Mouse (Mus musculus) liver, embryonic 13.5 days (tissue): Measurements from ENCODE around the gene Otop3. TPM values are rescaled to one million over a fixed set of nuclear protein-coding genes. Genes with fewer than 3 reads are reported as not detected.

Experiments used
- ATAC-seq: fragments of 200-750 bp; cut with Nextera tagmentation; 2 replicates; pipeline ENCODE4 v1.8.0; 2017; ENCODE audit warnings: low read depth, mild to moderate bottlenecking, moderate number of reproducible peaks, moderate library complexity
- DNase-seq: peaks from one replicate; pipeline ENCODE4 v3.0.0; 2022
- H3K27ac ChIP-seq: fragments of 300-500 bp; sonication (generic); 2 replicates; pipeline ENCODE4 v1.5.1; 2015; ENCODE audit warnings: moderate library complexity, mild to moderate bottlenecking, inconsistent platforms
- H3K27me3 ChIP-seq: fragments of 300-500 bp; sonication (generic); 2 replicates; pipeline ENCODE4 v1.6.1; 2015; ENCODE audit warnings: mild to moderate bottlenecking, inconsistent platforms
- H3K36me3 ChIP-seq: fragments of 300-500 bp; sonication (generic); 2 replicates; pipeline ENCODE4 v1.6.1; 2015; ENCODE audit warnings: mild to moderate bottlenecking, inconsistent platforms
- H3K4me1 ChIP-seq: fragments of 300-500 bp; sonication (generic); replicated peaks from 2 replicates; pipeline ENCODE4 v1.6.1; 2015; ENCODE audit warnings: inconsistent platforms
- H3K4me2 ChIP-seq: fragments of 300-500 bp; sonication (generic); 2 replicates; pipeline ENCODE4 v1.6.1; 2015; ENCODE audit warnings: inconsistent platforms, mild to moderate bottlenecking, moderate library complexity
- H3K4me3 ChIP-seq: fragments of 300-500 bp; sonication (generic); replicated peaks from 2 replicates; pipeline ENCODE4 v1.5.1; 2015; ENCODE audit warnings: mild to moderate bottlenecking, inconsistent platforms
- H3K9ac ChIP-seq: fragments of 300-500 bp; sonication (generic); 2 replicates; pipeline ENCODE4 v1.6.1; 2015; ENCODE audit warnings: mild to moderate bottlenecking, inconsistent platforms
- H3K9me3 ChIP-seq: fragments of 300-500 bp; sonication (generic); replicated peaks from 2 replicates; pipeline ENCODE4 v1.6.1; 2016; ENCODE audit warnings: inconsistent platforms
- WGBS: fragments of 180-500 bp; shearing (Covaris S2); methylation state at CpG from one replicate; pipeline ENCODE4 v1.1.7; 2015; ENCODE audit not compliant: insufficient replicate concordance; 5-methylcytosine and 5-hydroxymethylcytosine counted together
- polyA plus RNA-seq: library from polyadenylated mRNA; unstranded; fragments of >200 nt; fragmentation: Nextera tagmentation; extraction: Ambion mirVana; gene quantifications from 2 replicates; pipeline ENCODE4 v1.2.1, GENCODE M21; 2015

Otop3 gene
- polyA plus RNA-seq, 1 experiment from 2014 or later: not detected

GRCm38 (mm10) chr11:115319704-115320383 is 14.7 kb upstream of the Otop3 start:
- Histone ChIP-seq H3K27me3 (peaks cover 100% of the 10 kb centered on the region), H3K4me1 (peaks cover 9% of the 10 kb centered on the region; the same call in 1 of the 2 replicates), H3K27ac (no peak overlapping the region), H3K4me2 (no peak overlapping the region), H3K36me3 (no peaks in the 10 kb centered on the region), H3K9me3 (no peaks in the 10 kb centered on the region), H3K4me3 (no peak overlapping the region), H3K9ac (no peak overlapping the region)
- 0 out of 2 replicates have a peak, but pooled peaks have one; percentile 23 for ATAC-seq
- 7% methylated on average over 18 of the region's 18 CpGs for WGBS
- no peak for DNase-seq

- ATAC-seq (no peak; the same call in 1 of the 2 replicates), DNase-seq (no peak)
- Histone ChIP-seq H3K9me3 (no peaks in the 10 kb centered on the region), H3K4me2 (peak within 1 kb of the TSS; percentile 23), H3K27ac (no peak within 1 kb of the TSS), H3K27me3 (peaks cover 85% of the 10 kb centered on the region), H3K36me3 (no peaks in the 10 kb centered on the region), H3K4me3 (peak within 1 kb of the TSS; percentile 19; the same call in 1 of the 2 replicates), H3K4me1 (peaks cover 9% of the 10 kb centered on the region; the same call in 1 of the 2 replicates), H3K9ac (no peak within 1 kb of the TSS)
- WGBS: 5% methylated on average over 35 of the region's 35 CpGs
Measured at GRCm38 (mm10) chr11:115321906-115322693, 12.4 kb upstream of the Otop3 start, which contains the start of gene Ush1g. Gene Ush1g (minus strand): TSS chr11:115322041.

- no peaks in the 10 kb centered on the region for H3K9me3 ChIP-seq
- peaks cover 9% of the 10 kb centered on the region; the same call in 1 of the 2 replicates for H3K4me1 ChIP-seq
- WGBS: 17% methylated on average over 32 of the region's 32 CpGs
Measured at GRCm38 (mm10) chr11:115323354-115323753, 11.2 kb upstream of the Otop3 start.

GRCm38 (mm10) chr11:115326730-115327129 is 7.8 kb upstream of the Otop3 start:
- 59% methylated on average over 7 of the region's 7 CpGs for WGBS
- Histone ChIP-seq H3K4me3 (no peak overlapping the region), H3K27me3 (peaks cover 68% of the 10 kb centered on the region), H3K36me3 (no peaks in the 10 kb centered on the region), H3K9ac (no peak overlapping the region), H3K27ac (no peak overlapping the region), H3K4me2 (no peak overlapping the region), H3K9me3 (no peaks in the 10 kb centered on the region), H3K4me1 (0 out of 2 replicates have a peak, but pooled peaks cover 3% of the 10 kb centered on the region)
- ATAC-seq (no peak), DNase-seq (no peak)

More at GRCm38 (mm10) chr11:115323354-115323753, 11.2 kb upstream of the Otop3 start:
- no peak overlapping the region for H3K9ac ChIP-seq
- H3K27me3 ChIP-seq: peaks cover 78% of the 10 kb centered on the region
- DNase-seq: no peak
- no peak for ATAC-seq
- no peak overlapping the region for H3K27ac ChIP-seq
- no peaks in the 10 kb centered on the region for H3K36me3 ChIP-seq
- no peak overlapping the region for H3K4me2 ChIP-seq
- no peak overlapping the region for H3K4me3 ChIP-seq

GRCm38 (mm10) chr11:115329339-115329738 is 5.2 kb upstream of the Otop3 start:
- no peaks in the 10 kb centered on the region for H3K4me1 ChIP-seq
- H3K27me3 ChIP-seq: peaks cover 68% of the 10 kb centered on the region
- H3K9ac ChIP-seq: no peak overlapping the region
- no peak overlapping the region for H3K4me3 ChIP-seq
- H3K9me3 ChIP-seq: no peaks in the 10 kb centered on the region
- H3K36me3 ChIP-seq: no peaks in the 10 kb centered on the region
- ATAC-seq: no peak
- WGBS: 56% methylated on average over 15 of the region's 15 CpGs
- no peak overlapping the region for H3K4me2 ChIP-seq
- H3K27ac ChIP-seq: no peak overlapping the region
- no peak for DNase-seq

- Histone ChIP-seq H3K4me2 (no peak overlapping the region), H3K9ac (no peak overlapping the region), H3K4me3 (no peak overlapping the region), H3K27me3 (peaks cover 82% of the 10 kb centered on the region), H3K27ac (no peak overlapping the region), H3K36me3 (no peaks in the 10 kb centered on the region), H3K9me3 (no peaks in the 10 kb centered on the region), H3K4me1 (no peaks in the 10 kb centered on the region)
- DNase-seq (no peak), ATAC-seq (no peak)
- WGBS: 43% methylated on average over 12 of the region's 12 CpGs
Measured at GRCm38 (mm10) chr11:115335223-115335622, 692 bp downstream of the Otop3 start.

GRCm38 (mm10) chr11:115336115-115336514 is 1.6 kb downstream of the Otop3 start:
- peaks cover 76% of the 10 kb centered on the region for H3K27me3 ChIP-seq
- no peaks in the 10 kb centered on the region for H3K36me3 ChIP-seq
- H3K9me3 ChIP-seq: no peaks in the 10 kb centered on the region
- no peak for DNase-seq
- no peak for ATAC-seq
- no peak overlapping the region for H3K4me2 ChIP-seq
- no peak overlapping the region for H3K9ac ChIP-seq
- no peaks in the 10 kb centered on the region for H3K4me1 ChIP-seq
- H3K27ac ChIP-seq: no peak overlapping the region
- WGBS: 14% methylated on average over 6 of the region's 6 CpGs
- H3K4me3 ChIP-seq: no peak overlapping the region

GRCm38 (mm10) chr11:115337350-115337749 is 2.8 kb downstream of the Otop3 start:
- ATAC-seq (no peak), DNase-seq (no peak)
- Histone ChIP-seq H3K27me3 (peaks cover 63% of the 10 kb centered on the region), H3K4me1 (no peaks in the 10 kb centered on the region), H3K36me3 (no peaks in the 10 kb centered on the region), H3K4me3 (no peak overlapping the region), H3K9me3 (no peaks in the 10 kb centered on the region), H3K4me2 (no peak overlapping the region), H3K9ac (no peak overlapping the region), H3K27ac (no peak overlapping the region)
- 14% methylated on average over 3 of the region's 3 CpGs for WGBS

GRCm38 (mm10) chr11:115337826-115338225 is 3.3 kb downstream of the Otop3 start:
- no peak overlapping the region for H3K4me2 ChIP-seq
- H3K9ac ChIP-seq: no peak overlapping the region
- ATAC-seq (no peak), DNase-seq (no peak)
- no peak overlapping the region for H3K4me3 ChIP-seq
- H3K9me3 ChIP-seq: no peaks in the 10 kb centered on the region
- no peaks in the 10 kb centered on the region for H3K36me3 ChIP-seq
- H3K4me1 ChIP-seq: no peaks in the 10 kb centered on the region
- H3K27ac ChIP-seq: no peak overlapping the region
- WGBS: 57% methylated on average over 1 of the region's 1 CpGs
- H3K27me3 ChIP-seq: peaks cover 59% of the 10 kb centered on the region

- H3K36me3 ChIP-seq: no peaks in the 10 kb centered on the region
- DNase-seq (no peak), ATAC-seq (no peak)
- H3K27ac ChIP-seq: no peak overlapping the region
- H3K4me2 ChIP-seq: no peak overlapping the region
- no peak overlapping the region for H3K4me3 ChIP-seq
- no peak overlapping the region for H3K9ac ChIP-seq
- peaks cover 56% of the 10 kb centered on the region for H3K27me3 ChIP-seq
- WGBS: 47% methylated on average over 2 of the region's 2 CpGs
- no peaks in the 10 kb centered on the region for H3K9me3 ChIP-seq
- H3K4me1 ChIP-seq: 0 out of 2 replicates have a peak, but pooled peaks cover 3% of the 10 kb centered on the region
Measured at GRCm38 (mm10) chr11:115341246-115341645, 6.7 kb downstream of the Otop3 start.

GRCm38 (mm10) chr11:115341866-115342265 is 7.3 kb downstream of the Otop3 start:
- Histone ChIP-seq H3K9me3 (no peaks in the 10 kb centered on the region), H3K4me1 (0 out of 2 replicates have a peak, but pooled peaks cover 3% of the 10 kb centered on the region), H3K36me3 (no peaks in the 10 kb centered on the region), H3K27me3 (peaks cover 55% of the 10 kb centered on the region), H3K27ac (no peak overlapping the region), H3K4me2 (no peak overlapping the region), H3K9ac (no peak overlapping the region), H3K4me3 (no peak overlapping the region)
- WGBS: 52% methylated on average over 6 of the region's 6 CpGs
- ATAC-seq (no peak), DNase-seq (no peak)
